Mouse (Mus musculus) MEL (cell line): Measurements from ENCODE around the gene Gpr179. TPM values are rescaled to one million over a fixed set of nuclear protein-coding genes. Genes with fewer than 3 reads are reported as not detected.

Experiments used
- DNase-seq: peaks from one replicate; pipeline ENCODE4 v3.0.0; 2011; ENCODE audit warnings: low read depth, low spot score
- H3K27ac ChIP-seq: 2 replicates; pipeline ENCODE4 v1.5.1; 2012; ENCODE audit warnings: low read depth, mild to moderate bottlenecking, control low read depth, low read length, moderate library complexity; ENCODE audit not compliant: control insufficient read depth
- H3K27me3 ChIP-seq, 2 experiments: fragments of 150-350 bp in 1 of 2; sonication (generic) in 1 of 2; 2 replicates each; pipeline ENCODE4 v1.6.1; 2012; ENCODE audit warnings: low read length in 2 of 2, mild to moderate bottlenecking in 2 of 2, improper control_type of control experiment in 1 of 2, moderate library complexity in 1 of 2; ENCODE audit not compliant: insufficient read depth in 2 of 2, control insufficient read depth in 1 of 2
- H3K36me3 ChIP-seq, 2 experiments: 2 replicates each; pipeline ENCODE4 v1.6.1; 2012 to 2014; ENCODE audit warnings: low read length in 2 of 2, improper control_type of control experiment in 1 of 2, inconsistent platforms in 1 of 2, mild to moderate bottlenecking in 1 of 2; ENCODE audit not compliant: insufficient read depth in 2 of 2, control insufficient read depth in 1 of 2
- H3K4me1 ChIP-seq, 2 experiments: fragments of 150-350 bp in 1 of 2; sonication (generic) in 1 of 2; 2 replicates each; pipeline ENCODE4 v1.6.1; 2012; ENCODE audit warnings: low read length in 2 of 2, improper control_type of control experiment in 1 of 2, mild to moderate bottlenecking in 1 of 2; ENCODE audit not compliant: insufficient read depth in 2 of 2, control insufficient read depth in 1 of 2
- H3K4me3 ChIP-seq, 2 experiments: fragments of 150-350 bp in 1 of 2; sonication (generic) in 1 of 2; 2 replicates each; pipeline ENCODE4 v1.5.1; 2012; ENCODE audit warnings: low read depth in 2 of 2, low read length in 2 of 2, mild to moderate bottlenecking in 2 of 2, moderate library complexity in 2 of 2, control low read depth in 1 of 2, improper control_type of control experiment in 1 of 2; ENCODE audit not compliant: control insufficient read depth in 1 of 2, insufficient read depth in 1 of 2
- H3K79me2 ChIP-seq: 2 replicates; pipeline ENCODE4 v1.6.1; 2012; ENCODE audit warnings: mild to moderate bottlenecking, low read length, moderate library complexity; ENCODE audit not compliant: control insufficient read depth, poor library complexity, insufficient read depth
- H3K9ac ChIP-seq: 2 replicates; pipeline ENCODE4 v1.6.1; 2012; ENCODE audit warnings: low read depth, mild to moderate bottlenecking, control low read depth, low read length, moderate library complexity; ENCODE audit not compliant: control insufficient read depth, poor library complexity, severe bottlenecking
- H3K9me3 ChIP-seq: fragments of 150-350 bp; sonication (generic); replicated peaks from 2 replicates; pipeline ENCODE4 v1.6.1; 2012; ENCODE audit warnings: mild to moderate bottlenecking, low read length, improper control_type of control experiment, moderate library complexity; ENCODE audit not compliant: insufficient read depth
- BHLHE40 ChIP-seq: IDR thresholded peaks from 2 replicates; pipeline ENCODE4 v1.6.1; 2012; ENCODE audit warnings: low read depth, mild to moderate bottlenecking, inconsistent platforms, low read length, improper control_type of control experiment, borderline replicate concordance
- CHD1 ChIP-seq: IDR thresholded peaks from 2 replicates; pipeline ENCODE4 v1.6.1; 2012; ENCODE audit warnings: low read depth, mild to moderate bottlenecking, inconsistent platforms, low read length, improper control_type of control experiment
- CHD2 ChIP-seq: IDR thresholded peaks from 2 replicates; pipeline ENCODE4 v1.6.1; 2011; ENCODE audit warnings: low read length, improper control_type of control experiment
- CTCF ChIP-seq, 3 experiments: IDR thresholded peaks in 2 of 3; conservative IDR thresholded peaks in 1 of 3; 2 replicates each; pipeline ENCODE4 v1.5.1; 2011 to 2012; ENCODE audit warnings: low read length in 3 of 3, low read depth in 2 of 3, mild to moderate bottlenecking in 2 of 3, improper control_type of control experiment in 1 of 3, inconsistent platforms in 1 of 3, mixed read lengths in 1 of 3, moderate library complexity in 1 of 3; ENCODE audit not compliant: control insufficient read depth in 1 of 3, insufficient read depth in 1 of 3, poor library complexity in 1 of 3, severe bottlenecking in 1 of 3
- E2F4 ChIP-seq: IDR thresholded peaks from 2 replicates; pipeline ENCODE4 v1.6.1; 2011; ENCODE audit warnings: low read depth, low read length, improper control_type of control experiment, borderline replicate concordance
- ELF1 ChIP-seq: IDR thresholded peaks from 2 replicates; pipeline ENCODE4 v1.6.1; 2014; ENCODE audit warnings: low read depth, mild to moderate bottlenecking, inconsistent platforms, low read length, improper control_type of control experiment, moderate library complexity
- EP300 ChIP-seq, 2 experiments: IDR thresholded peaks; 2 replicates each; pipeline ENCODE4 v1.6.1; 2011; ENCODE audit warnings: improper control_type of control experiment in 2 of 2, low read length in 2 of 2, low read depth in 1 of 2, mild to moderate bottlenecking in 1 of 2
- HCFC1 ChIP-seq: IDR thresholded peaks from 2 replicates; pipeline ENCODE4 v1.6.1; 2012; ENCODE audit warnings: low read depth, mild to moderate bottlenecking, inconsistent platforms, low read length, improper control_type of control experiment, moderate library complexity
- KAT2A ChIP-seq: conservative IDR thresholded peaks from 2 replicates; pipeline ENCODE4 v1.6.1; 2012; ENCODE audit warnings: low read depth, low read length, improper control_type of control experiment, inconsistent platforms
- MAX ChIP-seq: IDR thresholded peaks from 2 replicates; pipeline ENCODE4 v1.6.1; 2011; ENCODE audit warnings: low read length, improper control_type of control experiment
- MXI1 ChIP-seq: IDR thresholded peaks from 2 replicates; pipeline ENCODE4 v1.6.1; 2011; ENCODE audit warnings: mild to moderate bottlenecking, low read depth, low read length, improper control_type of control experiment
- MYB ChIP-seq: IDR thresholded peaks from 2 replicates; pipeline ENCODE4 v1.6.1; 2011; ENCODE audit warnings: mild to moderate bottlenecking, low read depth, low read length, improper control_type of control experiment
- MYC ChIP-seq: IDR thresholded peaks from 2 replicates; pipeline ENCODE4 v1.6.1; 2011; ENCODE audit warnings: low read depth, mild to moderate bottlenecking, low read length, improper control_type of control experiment, moderate library complexity
- NELFE ChIP-seq: IDR thresholded peaks from 2 replicates; pipeline ENCODE4 v1.6.1; 2011; ENCODE audit warnings: low read depth, low read length, improper control_type of control experiment
- NRF1 ChIP-seq: IDR thresholded peaks from 2 replicates; pipeline ENCODE4 v1.6.1; 2014; ENCODE audit warnings: low read depth, mild to moderate bottlenecking, inconsistent platforms, low read length, improper control_type of control experiment, moderate library complexity; ENCODE audit not compliant: poor library complexity, insufficient read depth, severe bottlenecking
- POLR2A ChIP-seq, 2 experiments: IDR thresholded peaks; 2 replicates each; pipeline ENCODE4 v1.6.1; 2011 to 2012; ENCODE audit warnings: low read length in 2 of 2, mild to moderate bottlenecking in 2 of 2, control low read depth in 1 of 2, improper control_type of control experiment in 1 of 2, low read depth in 1 of 2, moderate library complexity in 1 of 2; ENCODE audit not compliant: control insufficient read depth in 1 of 2, insufficient read depth in 1 of 2, poor library complexity in 1 of 2
- POLR2AphosphoS2 ChIP-seq: IDR thresholded peaks from 2 replicates; pipeline ENCODE4 v1.6.1; 2011; ENCODE audit warnings: low read length, improper control_type of control experiment
- SMC3 ChIP-seq: IDR thresholded peaks from 2 replicates; pipeline ENCODE4 v1.6.1; 2011; ENCODE audit warnings: low read depth, low read length, improper control_type of control experiment
- TBP ChIP-seq: IDR thresholded peaks from 2 replicates; pipeline ENCODE4 v1.8.0; 2011; ENCODE audit warnings: low read depth, low read length, improper control_type of control experiment
- TCF12 ChIP-seq: IDR thresholded peaks from 2 replicates; pipeline ENCODE4 v1.6.1; 2014; ENCODE audit warnings: low read depth, mild to moderate bottlenecking, inconsistent platforms, low read length, improper control_type of control experiment, moderate library complexity
- UBTF ChIP-seq: IDR thresholded peaks from 2 replicates; pipeline ENCODE4 v1.6.1; 2012; ENCODE audit warnings: low read depth, mild to moderate bottlenecking, inconsistent platforms, low read length, improper control_type of control experiment, moderate library complexity, borderline replicate concordance; ENCODE audit not compliant: insufficient read depth
- USF1 ChIP-seq: IDR thresholded peaks from 2 replicates; pipeline ENCODE4 v1.6.1; 2014; ENCODE audit warnings: low read depth, mild to moderate bottlenecking, inconsistent platforms, low read length, improper control_type of control experiment, moderate library complexity
- ZC3H11A ChIP-seq: IDR thresholded peaks from 2 replicates; pipeline ENCODE4 v1.6.1; 2012; ENCODE audit warnings: low read depth, mild to moderate bottlenecking, inconsistent platforms, low read length, improper control_type of control experiment
- ZMIZ1 ChIP-seq: IDR thresholded peaks from 2 replicates; pipeline ENCODE4 v1.6.1; 2012; ENCODE audit warnings: low read depth, mild to moderate bottlenecking, inconsistent platforms, low read length, improper control_type of control experiment, moderate library complexity
- ZNF384 ChIP-seq: IDR thresholded peaks from 2 replicates; pipeline ENCODE4 v1.6.1; 2012; ENCODE audit warnings: low read depth, mild to moderate bottlenecking, inconsistent platforms, low read length, improper control_type of control experiment
- polyA plus RNA-seq, 2 experiments: library from polyadenylated mRNA; stranded (reverse) in 1 of 2; unstranded in 1 of 2; fragments of >175 nt in 1 of 2; fragments of >200 nt in 1 of 2; gene quantifications; 2 replicates each; pipeline versions ENCODE4 v1.2.1 to v1.2.4; 2012; ENCODE audit warnings: low replicate concordance in 2 of 2, low read depth in 1 of 2; ENCODE audit not compliant: insufficient read length in 2 of 2, insufficient read depth in 1 of 2, missing spikeins in 1 of 2
- total RNA-seq: library from RNA; depleted of rRNA; stranded (reverse); fragments of 300-350 nt; gene quantifications from 2 replicates; pipeline ENCODE4 v1.2.3, GENCODE M21; 2012

Gpr179 gene
- total and polyA plus RNA-seq, 3 experiments = 0.01 to 0.04 TPM; not detected in 1

GRCm38 (mm10) chr11:97343175-97343574, 8.7 kb downstream of the Gpr179 start:
- H3K79me2 ChIP-seq = no peaks in the 10 kb centered on the region
- peaks cover 0 to 3% of the 10 kb centered on the region in 2 experiments; a peak in 2 of 4 replicates for H3K27me3 ChIP-seq
- no peak overlapping the region for H3K9ac ChIP-seq
- no peak overlapping the region for H3K27ac ChIP-seq
- H3K4me3 ChIP-seq = no peak overlapping the region
- no peak for DNase-seq
- peaks cover 3 to 6% of the 10 kb centered on the region in 2 experiments for H3K4me1 ChIP-seq
- 0 out of 4 replicates have a peak, but pooled peaks cover 0 to 2% of the 10 kb centered on the region in 2 experiments for H3K36me3 ChIP-seq
- no peaks in the 10 kb centered on the region for H3K9me3 ChIP-seq
- TF ChIP-seq CHD1 (no peak), MYC (no peak), E2F4 (no peak), SMC3 (no peak), CTCF (IDR thresholded peaks at IDR 0.05 in 2 of 3, conservative IDR thresholded peaks at IDR 0.05 in 1 of 3; ENCODE audit: control insufficient read depth in 1 of 3, insufficient read depth in 1 of 3, low read depth in 2 of 3, low read length in 3 of 3, poor library complexity in 1 of 3, severe bottlenecking in 1 of 3) (no peak), HCFC1 (no peak), USF1 (no peak), EP300 (IDR thresholded peaks at IDR 0.05; ENCODE audit: low read depth in 1 of 2, low read length in 2 of 2) (no peak), ZMIZ1 (no peak), POLR2A (IDR thresholded peaks at IDR 0.05; ENCODE audit: control insufficient read depth in 1 of 2, insufficient read depth in 1 of 2, low read depth in 1 of 2, low read length in 2 of 2, poor library complexity in 1 of 2) (no peak), POLR2AphosphoS2 (no peak), TBP (no peak)

GRCm38 (mm10) chr11:97338977-97339315, 12.9 kb downstream of the Gpr179 start:
- Histone ChIP-seq H3K79me2 (no peaks in the 10 kb centered on the region), H3K9ac (no peak overlapping the region), H3K27me3 (peaks cover 0 to 3% of the 10 kb centered on the region in 2 experiments; a peak in 2 of 4 replicates), H3K4me1 (no peaks in the 10 kb centered on the region), H3K4me3 (no peak overlapping the region), H3K9me3 (no peaks in the 10 kb centered on the region), H3K36me3 (no peaks in the 10 kb centered on the region), H3K27ac (no peak overlapping the region)
- TF ChIP-seq KAT2A = no peak
- no peak for TF ChIP-seq MAX
- no peak for TF ChIP-seq E2F4
- no peak for TF ChIP-seq TBP
- no peak for TF ChIP-seq NELFE
- no peak for TF ChIP-seq CHD2
- no peak for DNase-seq

GRCm38 (mm10) chr11:97338302-97338976, 13.4 kb downstream of the Gpr179 start:
- Histone ChIP-seq H3K79me2 (no peaks in the 10 kb centered on the region), H3K4me1 (no peaks in the 10 kb centered on the region), H3K9ac (no peak overlapping the region), H3K4me3 (no peak overlapping the region), H3K27ac (no peak overlapping the region), H3K27me3 (peaks cover 0 to 3% of the 10 kb centered on the region in 2 experiments; a peak in 2 of 4 replicates), H3K36me3 (no peaks in the 10 kb centered on the region), H3K9me3 (no peaks in the 10 kb centered on the region)
- no peak for DNase-seq
- TF ChIP-seq NRF1 (no peak), POLR2AphosphoS2 (no peak), TCF12 (no peak), MXI1 (no peak), CHD1 (no peak), MYB (no peak), UBTF (no peak), ZNF384 (no peak), USF1 (no peak), ELF1 (no peak), HCFC1 (no peak), BHLHE40 (no peak), CTCF (IDR thresholded peaks at IDR 0.05 in 2 of 3, conservative IDR thresholded peaks at IDR 0.05 in 1 of 3; ENCODE audit: control insufficient read depth in 1 of 3, insufficient read depth in 1 of 3, low read depth in 2 of 3, low read length in 3 of 3, poor library complexity in 1 of 3, severe bottlenecking in 1 of 3) (no peak), ZC3H11A (no peak), MYC (no peak), MAX (no peak), E2F4 (no peak)
